Mouse (Mus musculus): ENCODE results near the gene Nrsn2. TPM values are rescaled to one million over a fixed set of nuclear protein-coding genes. Genes with fewer than 3 reads are reported as not detected.

The Nrsn2 gene
- total and polyA plus RNA-seq, 3 experiments: not detected

- DNase-seq (ENCODE audit: extremely low read depth): no peak
- dilution Hi-C loops (cut with MboI; ENCODE audit: extremely low pct_ligation_motif_present, extremely low pct_unique_long_range_greater_than_20kb, low sequenced_read_pairs) (no loop called here), in situ Hi-C loops (cut with MboI; ENCODE audit: low pct_ligation_motif_present, low pct_unique_long_range_greater_than_20kb, low sequenced_read_pairs) (no loop called here)
- Histone ChIP-seq H3K36me3 (replicated peaks in 1 of 2; ENCODE audit: control insufficient read depth in 1 of 2, insufficient read depth in 1 of 2, low read length in 1 of 2) (peaks cover 11% of the 10 kb centered on the region in 2 experiments), H3K79me2 (replicated peaks; ENCODE audit: control insufficient read depth, extremely low read depth, insufficient read depth, poor library complexity, severe bottlenecking) (peaks cover 2% of the 10 kb centered on the region), H3K4me1 (ENCODE audit: control insufficient read depth in 1 of 2, insufficient read depth in 2 of 2) (peaks cover 17 to 35% of the 10 kb centered on the region in 2 experiments), H3K4me3 (replicated peaks in 1 of 3; ENCODE audit: low read depth in 2 of 3, low read length in 2 of 3, poor library complexity in 1 of 3) (no peak overlapping the region), H3K27me3 (replicated peaks) (no peaks in the 10 kb centered on the region), H3K9ac (ENCODE audit: insufficient read depth, low read depth) (no peak overlapping the region), H3K9me3 (replicated peaks; ENCODE audit: low read length) (no peaks in the 10 kb centered on the region), H3K27ac (ENCODE audit: insufficient read depth, low read depth) (no peak overlapping the region), H3K4me2 (ENCODE audit: insufficient read depth, low read depth, poor library complexity, severe bottlenecking) (no peak overlapping the region)
- TF ChIP-seq ZKSCAN1 (IDR thresholded peaks at IDR 0.05; ENCODE audit: borderline replicate concordance, low read depth, low read length) (no peak), CHD1 (IDR thresholded peaks at IDR 0.05; ENCODE audit: low read depth, low read length) (no peak), MAX (IDR thresholded peaks at IDR 0.05; ENCODE audit: low read length) (no peak), MAFK (IDR thresholded peaks at IDR 0.05; ENCODE audit: insufficient replicate concordance, low read length) (no peak), SIN3A (IDR thresholded peaks at IDR 0.05; ENCODE audit: low read length) (no peak), ETS1 (conservative IDR thresholded peaks at IDR 0.05; ENCODE audit: low read depth, low read length) (no peak), TCF12 (IDR thresholded peaks at IDR 0.05; ENCODE audit: low read depth, low read length) (no peak), ELF1 (IDR thresholded peaks at IDR 0.05; ENCODE audit: low read depth, low read length) (no peak), BHLHE40 (IDR thresholded peaks at IDR 0.05; ENCODE audit: low read depth, low read length) (no peak), HCFC1 (IDR thresholded peaks at IDR 0.05; ENCODE audit: low read depth, low read length) (no peak), KAT2A (IDR thresholded peaks at IDR 0.05; ENCODE audit: insufficient replicate concordance, low read length) (no peak), NRF1 (IDR thresholded peaks at IDR 0.05; ENCODE audit: low read depth, low read length) (no peak), TBP (conservative IDR thresholded peaks at IDR 0.05; ENCODE audit: low read depth, low read length) (no peak), USF2 (conservative IDR thresholded peaks at IDR 0.05; ENCODE audit: low read depth, low read length) (no peak)
Observed at GRCm38 (mm10) chr2:152346776-152347465, 29.5 kb downstream of the Nrsn2 start.

DNA sequence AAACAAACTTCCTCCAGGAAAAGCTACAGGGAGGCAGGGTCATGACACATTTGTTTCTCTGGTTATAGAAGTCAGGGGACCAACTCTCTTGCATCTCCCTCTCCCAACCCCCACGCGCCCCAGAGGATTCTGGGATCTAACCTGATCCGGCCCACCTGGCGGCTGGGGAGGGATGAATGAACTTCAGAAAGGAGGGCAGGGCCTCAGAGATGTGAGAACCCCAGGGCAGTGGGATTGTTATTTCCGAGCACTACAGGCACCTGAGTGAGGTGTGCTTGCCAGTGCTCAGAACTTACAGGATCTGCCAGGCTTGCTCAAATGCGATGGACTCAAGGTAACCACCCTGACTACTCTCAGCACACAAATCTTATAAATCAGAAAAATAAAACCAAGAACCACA, 31.0 kb downstream of the Nrsn2 start:
- peaks cover 19 to 22% of the 10 kb centered on the region in 2 experiments for H3K36me3 ChIP-seq (replicated peaks in 1 of 2; ENCODE audit: control insufficient read depth in 1 of 2, insufficient read depth in 1 of 2, low read length in 1 of 2)
- in situ Hi-C loops (cut with MboI; ENCODE audit: low pct_ligation_motif_present, low pct_unique_long_range_greater_than_20kb, low sequenced_read_pairs) (no loop called here), dilution Hi-C loops (cut with MboI; ENCODE audit: extremely low pct_ligation_motif_present, extremely low pct_unique_long_range_greater_than_20kb, low sequenced_read_pairs) (no loop called here)
- H3K4me2 ChIP-seq (ENCODE audit: insufficient read depth, low read depth, poor library complexity, severe bottlenecking): no peak overlapping the region
- peaks cover 2% of the 10 kb centered on the region for H3K79me2 ChIP-seq (replicated peaks; ENCODE audit: control insufficient read depth, extremely low read depth, insufficient read depth, poor library complexity, severe bottlenecking)
- DNase-seq (ENCODE audit: extremely low read depth): no peak
- no peak overlapping the region for H3K9ac ChIP-seq (ENCODE audit: insufficient read depth, low read depth)
- H3K9me3 ChIP-seq (replicated peaks; ENCODE audit: low read length): no peaks in the 10 kb centered on the region
- TF ChIP-seq BHLHE40 (IDR thresholded peaks at IDR 0.05; ENCODE audit: low read depth, low read length) (no peak), POLR2A (IDR thresholded peaks at IDR 0.05; ENCODE audit: low read depth, low read length) (no peak), USF1 (IDR thresholded peaks at IDR 0.05; ENCODE audit: low read depth, low read length) (no peak), JUND (conservative IDR thresholded peaks at IDR 0.05; ENCODE audit: low read depth, low read length) (no peak), ETS1 (conservative IDR thresholded peaks at IDR 0.05; ENCODE audit: low read depth, low read length) (no peak), NRF1 (IDR thresholded peaks at IDR 0.05; ENCODE audit: low read depth, low read length) (no peak), MAX (IDR thresholded peaks at IDR 0.05; ENCODE audit: low read length) (no peak), UBTF (IDR thresholded peaks at IDR 0.05; ENCODE audit: low read depth, low read length) (no peak), USF2 (conservative IDR thresholded peaks at IDR 0.05; ENCODE audit: low read depth, low read length) (no peak), ZNF384 (IDR thresholded peaks at IDR 0.05; ENCODE audit: low read depth, low read length) (no peak), CHD2 (IDR thresholded peaks at IDR 0.05; ENCODE audit: low read length) (no peak), PAX5 (IDR thresholded peaks at IDR 0.05; ENCODE audit: low read length) (no peak), MAFK (IDR thresholded peaks at IDR 0.05; ENCODE audit: insufficient replicate concordance, low read length) (no peak), NELFE (IDR thresholded peaks at IDR 0.05; ENCODE audit: low read depth, low read length) (no peak), ELF1 (IDR thresholded peaks at IDR 0.05; ENCODE audit: low read depth, low read length) (no peak), HCFC1 (IDR thresholded peaks at IDR 0.05; ENCODE audit: low read depth, low read length) (no peak), MEF2A (IDR thresholded peaks at IDR 0.05; ENCODE audit: borderline replicate concordance, low read depth, low read length) (no peak)
- no peaks in the 10 kb centered on the region for H3K27me3 ChIP-seq (replicated peaks)
- no peak overlapping the region for H3K4me3 ChIP-seq (replicated peaks in 1 of 3; ENCODE audit: low read depth in 2 of 3, low read length in 2 of 3, poor library complexity in 1 of 3)
- peaks cover 16 to 44% of the 10 kb centered on the region in 2 experiments for H3K4me1 ChIP-seq (ENCODE audit: control insufficient read depth in 1 of 2, insufficient read depth in 2 of 2)
- H3K27ac ChIP-seq (ENCODE audit: insufficient read depth, low read depth): no peak overlapping the region
